Mouse (Mus musculus): Measurements from ENCODE around the gene Mlf2.

GRCm38 (mm10) chr6:124931525-124932313 is 533 bp downstream of the Mlf2 start:
- no peak for TF ChIP-seq POLR2A (IDR thresholded peaks at IDR 0.05; ENCODE audit: borderline replicate concordance, low read depth, low read length)
- no peak for TF ChIP-seq CTCF (IDR thresholded peaks at IDR 0.05; ENCODE audit: low read depth, low read length)

All from bone marrow macrophage, adult 2 months (primary cell).